Mouse (Mus musculus) stomach, embryonic 15.5 days (tissue): ENCODE data around the gene Mindy4. TPM values are rescaled to one million over a fixed set of nuclear protein-coding genes. Genes with fewer than 3 reads are reported as not detected.

Experiments
- ATAC-seq: fragments of 200-750 bp; cut with Nextera tagmentation; 2 replicates; pipeline ENCODE4 v1.8.0; 2017; ENCODE audit warnings: low read depth, moderate number of reproducible peaks, moderate TSS enrichment; ENCODE audit not compliant: insufficient read depth, low FRiP score
- H3K27ac ChIP-seq: fragments of 300-500 bp; sonication (generic); 2 replicates; pipeline ENCODE4 v1.5.1; 2015; ENCODE audit warnings: mild to moderate bottlenecking, inconsistent platforms
- H3K27me3 ChIP-seq: fragments of 300-500 bp; sonication (generic); replicated peaks from 2 replicates; pipeline ENCODE4 v1.6.1; 2015; ENCODE audit warnings: inconsistent platforms
- H3K36me3 ChIP-seq: fragments of 300-500 bp; sonication (generic); 2 replicates; pipeline ENCODE4 v1.6.1; 2015; ENCODE audit warnings: inconsistent platforms
- H3K4me1 ChIP-seq: fragments of 300-500 bp; sonication (generic); 2 replicates; pipeline ENCODE4 v1.6.1; 2015; ENCODE audit warnings: inconsistent platforms
- H3K4me2 ChIP-seq: fragments of 300-500 bp; sonication (generic); 2 replicates; pipeline ENCODE4 v1.6.1; 2015; ENCODE audit warnings: mild to moderate bottlenecking, inconsistent platforms
- H3K4me3 ChIP-seq: fragments of 300-500 bp; sonication (generic); replicated peaks from 2 replicates; pipeline ENCODE4 v1.5.1; 2015; ENCODE audit warnings: inconsistent platforms
- H3K9ac ChIP-seq: fragments of 300-500 bp; sonication (generic); 2 replicates; pipeline ENCODE4 v1.6.1; 2015; ENCODE audit warnings: inconsistent platforms
- H3K9me3 ChIP-seq: fragments of 300-500 bp; sonication (generic); 2 replicates; pipeline ENCODE4 v1.6.1; 2016; ENCODE audit warnings: inconsistent platforms
- WGBS: fragments of 180-500 bp; shearing (Covaris S2); methylation state at CpG from one replicate; pipeline ENCODE4 v1.1.7; 2015; 5-methylcytosine and 5-hydroxymethylcytosine counted together
- polyA plus RNA-seq: library from polyadenylated mRNA; unstranded; fragments of >200 nt; fragmentation: Nextera tagmentation; extraction: Ambion mirVana; gene quantifications from 2 replicates; pipeline ENCODE4 v1.2.1, GENCODE M21; 2015

The Mindy4 gene
- 8.7 and 9.8 TPM in 2 replicates for polyA plus RNA-seq

GRCm38 (mm10) chr6:55202913-55203910 is at the start of gene Mindy4:
TSS of gene Mindy4 (plus strand) at chr6:55203383.
- Histone ChIP-seq H3K27ac (peak within 1 kb of the TSS; percentile 81), H3K4me3 (peak within 1 kb of the TSS; percentile 62), H3K36me3 (no peaks in the 10 kb centered on the region), H3K27me3 (no peaks in the 10 kb centered on the region), H3K9me3 (no peaks in the 10 kb centered on the region), H3K4me1 (0 out of 2 replicates have a peak, but pooled peaks cover 4% of the 10 kb centered on the region), H3K9ac (peak within 1 kb of the TSS; percentile 22; the same call in 1 of the 2 replicates), H3K4me2 (peak within 1 kb of the TSS; percentile 83)
- peak; percentile 91 for ATAC-seq
- 4% methylated on average over 33 of the region's 33 CpGs for WGBS

GRCm38 (mm10) chr6:55159256-55159655 is 43.9 kb upstream of the Mindy4 start:
- H3K9me3 ChIP-seq = no peaks in the 10 kb centered on the region
- no peak overlapping the region for H3K4me2 ChIP-seq
- no peak overlapping the region for H3K27ac ChIP-seq
- WGBS = 70% methylated on average over 1 of the region's 1 CpGs
- H3K27me3 ChIP-seq = no peaks in the 10 kb centered on the region
- ATAC-seq = no peak
- H3K4me1 ChIP-seq = no peaks in the 10 kb centered on the region
- no peak overlapping the region for H3K4me3 ChIP-seq
- H3K36me3 ChIP-seq = no peaks in the 10 kb centered on the region
- H3K9ac ChIP-seq = no peak overlapping the region

GRCm38 (mm10) chr6:55161311-55161761 is 41.8 kb upstream of the Mindy4 start:
- no peak for ATAC-seq
- H3K4me3 ChIP-seq = no peak overlapping the region
- H3K9me3 ChIP-seq = no peaks in the 10 kb centered on the region
- no peak overlapping the region for H3K27ac ChIP-seq
- H3K9ac ChIP-seq = no peak overlapping the region
- H3K27me3 ChIP-seq = no peaks in the 10 kb centered on the region
- no peaks in the 10 kb centered on the region for H3K4me1 ChIP-seq
- H3K4me2 ChIP-seq = no peak overlapping the region
- no peaks in the 10 kb centered on the region for H3K36me3 ChIP-seq
- WGBS = 75% methylated on average over 5 of the region's 5 CpGs

GRCm38 (mm10) chr6:55163046-55163584 is 40.1 kb upstream of the Mindy4 start:
- H3K27me3 ChIP-seq = no peaks in the 10 kb centered on the region
- 84% methylated on average over 8 of the region's 8 CpGs for WGBS
- H3K4me2 ChIP-seq = no peak overlapping the region
- no peaks in the 10 kb centered on the region for H3K9me3 ChIP-seq
- H3K4me1 ChIP-seq = no peaks in the 10 kb centered on the region
- no peak overlapping the region for H3K4me3 ChIP-seq
- ATAC-seq = no peak
- H3K9ac ChIP-seq = no peak overlapping the region
- H3K27ac ChIP-seq = no peak overlapping the region
- no peaks in the 10 kb centered on the region for H3K36me3 ChIP-seq

GRCm38 (mm10) chr6:55166777-55167463 is 36.3 kb upstream of the Mindy4 start:
- no peaks in the 10 kb centered on the region for H3K4me1 ChIP-seq
- no peak overlapping the region for H3K4me3 ChIP-seq
- no peaks in the 10 kb centered on the region for H3K27me3 ChIP-seq
- H3K4me2 ChIP-seq = no peak overlapping the region
- no peak overlapping the region for H3K9ac ChIP-seq
- no peak overlapping the region for H3K27ac ChIP-seq
- WGBS = 49% methylated on average over 7 of the region's 7 CpGs
- peak; percentile 15; the same call in 1 of the 2 replicates for ATAC-seq
- no peaks in the 10 kb centered on the region for H3K36me3 ChIP-seq
- no peaks in the 10 kb centered on the region for H3K9me3 ChIP-seq

GRCm38 (mm10) chr6:55169818-55170217 is 33.4 kb upstream of the Mindy4 start:
- WGBS = 66% methylated on average over 5 of the region's 5 CpGs
- H3K36me3 ChIP-seq = no peaks in the 10 kb centered on the region
- no peak overlapping the region for H3K9ac ChIP-seq
- H3K27ac ChIP-seq = no peak overlapping the region
- H3K4me1 ChIP-seq = no peaks in the 10 kb centered on the region
- H3K4me3 ChIP-seq = no peak overlapping the region
- ATAC-seq = no peak
- no peak overlapping the region for H3K4me2 ChIP-seq
- no peaks in the 10 kb centered on the region for H3K27me3 ChIP-seq
- no peaks in the 10 kb centered on the region for H3K9me3 ChIP-seq

- H3K9me3 ChIP-seq = no peaks in the 10 kb centered on the region
- 51% methylated on average over 4 of the region's 4 CpGs for WGBS
- no peak overlapping the region for H3K4me2 ChIP-seq
- no peaks in the 10 kb centered on the region for H3K27me3 ChIP-seq
- H3K4me1 ChIP-seq = no peaks in the 10 kb centered on the region
- H3K36me3 ChIP-seq = no peaks in the 10 kb centered on the region
- no peak overlapping the region for H3K27ac ChIP-seq
- ATAC-seq = no peak
- H3K9ac ChIP-seq = no peak overlapping the region
- H3K4me3 ChIP-seq = no peak overlapping the region
Measured at GRCm38 (mm10) chr6:55171638-55172037, 31.5 kb upstream of the Mindy4 start.

- Histone ChIP-seq H3K36me3 (no peaks in the 10 kb centered on the region), H3K4me1 (no peaks in the 10 kb centered on the region), H3K27me3 (no peaks in the 10 kb centered on the region), H3K4me2 (no peak overlapping the region), H3K9me3 (no peaks in the 10 kb centered on the region), H3K4me3 (no peak overlapping the region), H3K9ac (no peak overlapping the region), H3K27ac (no peak overlapping the region)
- WGBS = 79% methylated on average over 10 of the region's 10 CpGs
- ATAC-seq = no peak
Measured at GRCm38 (mm10) chr6:55173171-55173570, 30.0 kb upstream of the Mindy4 start.

GRCm38 (mm10) chr6:55173941-55174349 is 29.2 kb upstream of the Mindy4 start:
- Histone ChIP-seq H3K4me2 (no peak overlapping the region), H3K27me3 (no peaks in the 10 kb centered on the region), H3K4me1 (no peaks in the 10 kb centered on the region), H3K36me3 (no peaks in the 10 kb centered on the region), H3K27ac (no peak overlapping the region), H3K4me3 (no peak overlapping the region), H3K9me3 (no peaks in the 10 kb centered on the region), H3K9ac (no peak overlapping the region)
- WGBS = 39% methylated on average over 3 of the region's 3 CpGs
- no peak for ATAC-seq

- Histone ChIP-seq H3K27me3 (no peaks in the 10 kb centered on the region), H3K4me1 (no peaks in the 10 kb centered on the region), H3K27ac (no peak within 1 kb of the TSS), H3K4me3 (no peak within 1 kb of the TSS), H3K9me3 (no peaks in the 10 kb centered on the region), H3K4me2 (no peak within 1 kb of the TSS), H3K9ac (no peak within 1 kb of the TSS), H3K36me3 (no peaks in the 10 kb centered on the region)
- WGBS = 53% methylated on average over 1 of the region's 1 CpGs
- no peak for ATAC-seq
Measured at GRCm38 (mm10) chr6:55174741-55175181, 28.4 kb upstream of the Mindy4 start, which contains the start of gene Inmt. TSS of gene Inmt (minus strand) at chr6:55175043.

GRCm38 (mm10) chr6:55175456-55175855 is 27.7 kb upstream of the Mindy4 start:
- Histone ChIP-seq H3K27ac (no peak overlapping the region), H3K9me3 (no peaks in the 10 kb centered on the region), H3K9ac (no peak overlapping the region), H3K4me2 (no peak overlapping the region), H3K4me1 (no peaks in the 10 kb centered on the region), H3K27me3 (no peaks in the 10 kb centered on the region), H3K4me3 (no peak overlapping the region), H3K36me3 (no peaks in the 10 kb centered on the region)
- ATAC-seq = 0 out of 2 replicates have a peak, but pooled peaks have one; percentile 33
- WGBS = 29% methylated on average over 2 of the region's 2 CpGs
